Mouse (Mus musculus) hindbrain, embryonic 10.5 days (tissue): ENCODE data around the gene Des. TPM values are rescaled to one million over a fixed set of nuclear protein-coding genes. Genes with fewer than 3 reads are reported as not detected.
A peak's percentile ranks its signal among the peaks of the same experiment; 100 is the strongest.

Experiments used
- DNase-seq: peaks from one replicate; pipeline ENCODE4 v3.0.0-alpha.2; 2017; ENCODE audit warnings: low spot score
- H3K27ac ChIP-seq: fragments of 300-500 bp; sonication (generic); 2 replicates; pipeline ENCODE4 v1.5.1; 2016; ENCODE audit warnings: mild to moderate bottlenecking, moderate library complexity
- H3K27me3 ChIP-seq: fragments of 300-500 bp; sonication (generic); 2 replicates; pipeline ENCODE4 v1.6.1; 2016; ENCODE audit warnings: mild to moderate bottlenecking; ENCODE audit not compliant: poor library complexity, insufficient read depth, severe bottlenecking
- H3K36me3 ChIP-seq: fragments of 300-500 bp; sonication (generic); 2 replicates; pipeline ENCODE4 v1.6.1; 2016; ENCODE audit warnings: mild to moderate bottlenecking, moderate library complexity
- H3K4me1 ChIP-seq: fragments of 300-500 bp; sonication (generic); replicated peaks from 2 replicates; pipeline ENCODE4 v1.6.1; 2016; ENCODE audit warnings: mild to moderate bottlenecking
- H3K4me3 ChIP-seq: fragments of 300-500 bp; sonication (generic); 2 replicates; pipeline ENCODE4 v1.5.1; 2016; ENCODE audit warnings: mild to moderate bottlenecking, moderate library complexity
- H3K9me3 ChIP-seq: fragments of 300-500 bp; sonication (generic); 2 replicates; pipeline ENCODE4 v1.6.1; 2016; ENCODE audit warnings: mild to moderate bottlenecking, moderate library complexity
- WGBS: fragments of 180-500 bp; shearing (Covaris S2); methylation state at CpG from one replicate; pipeline ENCODE4 v1.1.7; 2016; 5-methylcytosine and 5-hydroxymethylcytosine counted together
- polyA plus RNA-seq: library from polyadenylated mRNA; unstranded; fragments of >200 nt; fragmentation: Nextera tagmentation; extraction: Ambion mirVana; gene quantifications from 2 replicates; pipeline ENCODE4 v1.2.1, GENCODE M21; 2016

Des gene
- polyA plus RNA-seq, 1 experiment from 2014 or later: 4.5 TPM

DNA sequence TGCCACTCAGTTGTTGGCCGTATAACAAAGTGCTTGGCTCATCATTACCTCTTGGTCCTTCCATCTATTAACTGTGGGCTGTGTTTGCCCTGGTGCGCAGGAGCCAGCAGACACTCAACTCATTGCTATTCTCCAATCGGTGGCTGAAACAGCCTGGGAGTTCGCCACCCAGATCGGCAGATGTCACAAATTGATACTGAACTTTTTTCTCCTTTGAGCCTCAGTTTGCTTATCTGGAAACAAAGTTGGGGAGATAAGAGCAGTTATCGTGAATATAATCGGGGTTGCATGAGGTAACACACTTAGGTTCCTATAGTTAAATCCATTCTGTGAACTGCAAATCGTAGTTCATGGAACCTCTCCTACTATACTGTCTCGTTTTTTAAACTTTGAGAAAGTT, 23.0 kb upstream of the Des start:
- Histone ChIP-seq H3K4me3 (no peak overlapping the region), H3K27ac (no peak overlapping the region), H3K9me3 (no peaks in the 10 kb centered on the region), H3K4me1 (peaks cover 29% of the 10 kb centered on the region), H3K27me3 (peaks cover 6% of the 10 kb centered on the region), H3K36me3 (no peaks in the 10 kb centered on the region)
- WGBS: 87% methylated on average over 9 of the region's 9 CpGs
- DNase-seq: no peak

DNA sequence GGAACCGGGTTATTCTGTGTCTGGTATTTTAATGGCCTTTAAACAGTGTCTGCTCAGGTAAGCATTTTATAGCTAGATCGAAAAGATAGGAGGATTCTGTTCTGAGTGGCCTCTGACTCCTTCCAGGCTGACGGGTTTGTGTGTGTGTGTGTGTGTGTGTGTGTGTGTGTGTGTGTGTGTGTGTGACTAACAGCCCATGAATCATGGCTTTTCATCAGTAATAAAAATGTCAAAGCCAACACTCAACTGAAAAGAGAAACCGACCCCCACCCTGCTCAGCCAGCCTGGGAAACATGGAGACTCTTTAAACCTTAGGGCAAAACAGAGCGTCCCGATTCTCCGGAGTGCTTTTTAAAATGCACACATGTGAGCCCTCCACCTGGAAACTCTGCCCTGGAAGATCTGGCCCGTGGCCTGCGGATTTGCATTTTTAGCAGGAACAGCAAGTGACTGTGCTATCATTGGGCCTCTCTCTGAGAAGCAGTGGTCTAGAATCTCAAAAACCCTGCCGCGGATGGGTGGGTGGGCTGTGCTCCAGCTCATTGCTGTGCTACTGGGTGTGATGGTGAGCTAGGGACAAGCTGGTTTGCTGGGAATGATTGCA, 21.9 kb upstream of the Des start:
- Histone ChIP-seq H3K27me3 (peaks cover 6% of the 10 kb centered on the region), H3K4me3 (no peak overlapping the region), H3K36me3 (no peaks in the 10 kb centered on the region), H3K9me3 (no peaks in the 10 kb centered on the region), H3K4me1 (peaks cover 29% of the 10 kb centered on the region), H3K27ac (peak overlapping the region; percentile 73; the same call in 1 of the 2 replicates)
- DNase-seq: peak; percentile 28
- WGBS: 43% methylated on average over 11 of the region's 11 CpGs

DNA sequence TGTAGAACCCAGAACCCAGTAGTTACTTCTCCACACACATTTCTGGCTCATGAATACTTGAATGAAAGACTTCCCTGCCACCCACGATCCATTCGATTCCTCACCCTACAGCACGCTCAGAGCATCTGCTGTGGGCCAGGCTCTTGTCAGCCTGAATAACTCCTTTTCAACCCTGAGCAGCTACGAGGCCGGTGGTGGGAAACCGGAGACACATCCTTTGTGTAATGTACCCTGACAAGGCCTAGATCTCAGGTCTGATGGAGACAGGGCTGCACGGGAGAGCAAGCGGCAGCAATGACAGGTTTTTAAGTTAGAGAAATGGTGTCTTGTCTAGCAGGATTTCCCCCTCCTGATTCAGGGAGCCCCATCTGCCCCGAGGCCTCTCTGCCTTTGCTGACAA, 20.8 kb upstream of the Des start:
- DNase-seq: peak; percentile 36
- WGBS: 46% methylated on average over 9 of the region's 9 CpGs
- peaks cover 40% of the 10 kb centered on the region for H3K4me1 ChIP-seq

DNA sequence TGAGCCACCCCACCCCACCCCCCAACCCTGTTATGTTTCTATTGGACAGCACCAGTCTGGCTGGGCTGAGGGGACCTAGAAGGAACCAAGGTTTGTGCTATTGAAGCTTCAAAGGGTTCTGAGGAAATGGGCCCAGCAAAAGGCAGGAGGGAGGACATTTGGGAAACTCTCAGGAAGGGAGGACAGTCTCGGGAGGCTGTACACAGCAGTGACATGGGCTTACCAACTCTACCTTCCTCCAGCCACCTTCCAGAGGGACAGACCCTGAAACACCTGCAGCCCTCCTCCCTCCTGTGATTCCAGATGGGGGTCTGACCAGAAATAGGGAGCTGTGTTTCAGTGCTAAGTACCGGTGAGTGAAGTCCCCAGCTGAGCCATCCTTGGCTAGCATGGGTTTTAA, 19.6 kb upstream of the Des start:
- Histone ChIP-seq H3K27ac (peak overlapping the region; percentile 2; the same call in 1 of the 2 replicates), H3K9me3 (no peaks in the 10 kb centered on the region), H3K4me3 (no peak overlapping the region), H3K4me1 (peaks cover 52% of the 10 kb centered on the region), H3K27me3 (peaks cover 15% of the 10 kb centered on the region), H3K36me3 (no peaks in the 10 kb centered on the region)
- no peak for DNase-seq
- 62% methylated on average over 2 of the region's 2 CpGs for WGBS

More for the DNA sequence above, 20.8 kb upstream of the Des start:
- Histone ChIP-seq H3K9me3 (no peaks in the 10 kb centered on the region), H3K27me3 (peaks cover 6% of the 10 kb centered on the region), H3K4me3 (no peak overlapping the region), H3K36me3 (no peaks in the 10 kb centered on the region), H3K27ac (peak overlapping the region; percentile 73)

DNA sequence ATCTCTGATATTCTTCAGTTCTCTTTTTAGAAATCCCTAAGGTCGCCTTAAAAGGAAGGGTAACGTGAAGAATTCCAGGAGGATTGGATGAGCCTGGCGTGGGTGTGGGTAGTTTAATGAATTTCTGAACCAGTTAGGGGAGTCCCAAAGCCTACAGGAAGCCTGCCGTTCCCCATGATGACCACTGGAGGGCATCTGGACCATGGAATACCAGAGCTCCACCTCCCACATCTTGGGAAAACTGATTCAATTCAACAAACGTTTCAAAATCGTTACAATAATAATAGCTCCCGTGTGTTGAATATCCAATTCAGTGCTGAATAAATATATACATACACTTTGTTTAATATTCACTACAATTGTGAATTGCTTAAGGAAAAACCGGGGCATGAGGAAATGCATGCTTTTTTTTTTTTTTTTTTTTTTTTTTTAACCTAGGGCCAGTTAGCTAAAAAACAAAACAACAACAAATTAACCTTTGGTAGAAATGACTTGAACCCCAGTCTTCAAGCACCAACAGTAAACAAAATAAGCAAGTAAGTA, 17.2 kb upstream of the Des start:
- peak; percentile 58 for DNase-seq
- peaks cover 15% of the 10 kb centered on the region for H3K27me3 ChIP-seq
- peaks cover 53% of the 10 kb centered on the region for H3K4me1 ChIP-seq
- H3K9me3 ChIP-seq: no peaks in the 10 kb centered on the region
- no peaks in the 10 kb centered on the region for H3K36me3 ChIP-seq
- 2% methylated on average over 8 of the region's 8 CpGs for WGBS
- H3K4me3 ChIP-seq: no peak overlapping the region
- H3K27ac ChIP-seq: no peak overlapping the region

DNA sequence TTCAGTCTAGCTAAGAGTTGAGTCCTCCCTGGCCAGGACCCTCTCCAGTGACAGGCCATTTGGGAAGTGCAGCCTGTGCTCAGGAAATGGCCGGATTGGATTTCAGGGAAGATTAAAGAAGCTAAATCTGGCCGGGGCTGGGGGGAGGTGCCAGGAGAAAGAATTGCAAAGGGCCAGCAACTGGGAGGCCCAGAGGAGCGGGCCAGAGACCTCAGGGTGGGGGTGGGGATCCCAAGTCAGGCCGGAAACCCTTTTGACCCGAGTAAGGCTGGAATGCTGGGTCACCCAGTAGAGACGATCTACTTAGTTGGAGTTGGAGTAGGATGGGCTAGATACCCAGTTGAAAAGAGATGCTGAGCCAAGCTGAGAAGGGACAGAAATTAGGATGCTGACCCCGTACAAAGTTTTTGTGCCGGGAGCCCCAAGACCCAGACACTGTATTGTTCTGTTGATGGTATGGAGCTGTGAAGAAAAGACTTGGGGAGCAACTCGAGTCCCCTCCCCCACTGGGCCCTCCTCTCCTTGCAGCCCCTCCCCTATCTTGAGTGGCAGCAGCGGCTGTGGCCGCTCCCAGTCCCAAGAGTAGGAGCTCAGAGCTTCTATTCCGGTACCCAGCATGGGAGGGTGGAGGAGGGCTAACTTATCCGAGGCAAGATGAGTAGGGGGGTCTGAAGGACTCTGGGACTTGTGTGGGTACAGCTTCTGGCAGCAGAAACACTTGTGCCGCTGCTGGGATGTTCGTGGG, 15.7 kb upstream of the Des start:
- no peaks in the 10 kb centered on the region for H3K9me3 ChIP-seq
- H3K27ac ChIP-seq: peak overlapping the region; percentile 86
- WGBS: 2% methylated on average over 15 of the region's 15 CpGs
- H3K27me3 ChIP-seq: peaks cover 15% of the 10 kb centered on the region
- DNase-seq: peak; percentile 70
- peaks cover 45% of the 10 kb centered on the region for H3K4me1 ChIP-seq
- H3K36me3 ChIP-seq: no peaks in the 10 kb centered on the region
- peak overlapping the region; percentile 34 for H3K4me3 ChIP-seq

DNA sequence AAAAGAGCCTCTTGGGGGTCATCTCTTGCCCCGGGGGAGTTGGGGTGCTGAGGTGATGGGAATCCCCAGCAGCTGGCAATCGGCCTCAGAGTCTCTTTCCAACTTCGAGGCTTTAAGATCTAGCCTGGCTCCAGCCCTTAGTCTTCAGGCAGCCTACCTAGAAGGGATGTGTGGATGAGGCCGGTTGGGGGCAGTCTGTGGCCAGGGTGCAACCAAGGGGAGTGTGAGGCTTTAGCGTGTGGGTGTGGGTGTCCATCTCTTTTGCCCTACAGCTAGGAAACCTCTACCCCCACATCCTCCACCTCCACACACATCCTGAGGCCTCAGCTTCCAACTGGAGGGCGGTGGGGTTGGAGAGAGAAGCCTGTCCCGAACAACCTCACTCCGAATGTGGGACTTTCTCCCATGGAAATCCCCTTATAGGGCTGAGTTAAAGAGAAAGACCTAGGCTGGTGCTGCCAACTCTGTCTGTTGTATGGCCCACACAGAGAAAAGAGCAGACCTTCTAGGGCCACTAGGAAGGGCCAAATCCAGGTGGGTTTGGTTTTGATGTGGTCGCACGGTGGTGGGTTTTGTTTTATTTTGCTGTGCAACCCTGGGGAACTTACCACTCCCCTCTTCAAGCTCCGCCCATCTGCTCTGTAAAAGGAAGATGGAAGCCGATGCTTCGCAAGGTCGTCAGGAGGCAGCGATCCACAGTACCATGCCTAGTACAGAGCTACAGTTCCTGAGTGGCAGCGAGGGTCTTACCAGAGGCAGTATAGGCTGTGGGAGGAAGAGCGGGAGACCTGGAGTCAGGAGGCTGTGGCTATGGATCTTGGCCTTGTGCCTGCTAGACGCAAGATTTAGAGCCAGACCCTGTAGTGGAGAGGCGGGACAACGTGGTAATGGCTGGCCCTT, 14.8 kb upstream of the Des start:
- Histone ChIP-seq H3K27ac (peak overlapping the region; percentile 86), H3K9me3 (no peaks in the 10 kb centered on the region), H3K4me1 (peaks cover 44% of the 10 kb centered on the region), H3K27me3 (peaks cover 15% of the 10 kb centered on the region), H3K4me3 (peak overlapping the region; percentile 34), H3K36me3 (no peaks in the 10 kb centered on the region)
- WGBS: 28% methylated on average over 20 of the region's 20 CpGs
- peak; percentile 43 for DNase-seq

DNA sequence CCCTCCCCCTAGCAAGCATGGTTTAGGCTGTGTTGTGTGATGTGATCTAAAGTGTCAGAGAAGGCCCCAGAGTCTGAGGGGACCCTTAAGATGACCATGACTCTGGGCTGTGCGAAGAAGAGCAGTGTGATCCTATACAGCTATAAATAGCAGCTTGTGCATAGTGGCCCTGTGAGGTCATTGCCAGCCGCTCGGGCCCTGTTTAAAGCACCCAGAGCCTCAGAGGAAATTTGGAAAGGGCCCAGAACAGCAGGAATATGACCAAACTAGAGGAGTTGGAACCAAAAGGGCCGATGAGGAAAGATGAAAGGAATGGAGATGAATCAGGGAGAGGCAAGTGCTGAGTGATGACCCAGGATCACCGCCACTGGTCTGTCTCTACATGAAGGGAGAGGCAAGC, 12.8 kb upstream of the Des start:
- no peak for DNase-seq
- Histone ChIP-seq H3K9me3 (no peaks in the 10 kb centered on the region), H3K27me3 (peaks cover 9% of the 10 kb centered on the region; the same call in 1 of the 2 replicates), H3K27ac (peak overlapping the region; percentile 13; the same call in 1 of the 2 replicates), H3K4me3 (no peak overlapping the region), H3K36me3 (no peaks in the 10 kb centered on the region), H3K4me1 (peaks cover 41% of the 10 kb centered on the region)
- WGBS: 86% methylated on average over 5 of the region's 5 CpGs

DNA sequence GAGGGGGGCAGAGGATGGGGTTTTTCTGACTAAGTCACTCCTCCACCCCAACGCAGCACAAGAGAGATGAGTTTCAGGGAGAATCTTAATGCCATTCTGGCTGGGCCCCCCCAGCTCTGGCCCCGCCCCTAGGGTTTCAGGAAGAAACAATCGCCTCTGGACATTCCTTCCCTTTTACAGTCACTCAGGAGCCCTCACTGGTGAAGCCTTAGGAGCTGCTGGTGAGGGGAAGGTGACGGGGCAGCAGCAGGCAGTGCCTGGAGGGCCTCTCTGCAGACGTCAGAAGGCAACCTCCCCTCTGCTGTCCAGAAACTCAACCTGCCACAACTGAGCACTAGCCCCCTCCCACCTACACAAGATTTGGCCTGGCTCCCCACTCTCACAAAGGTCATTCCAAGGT, 10.9 kb upstream of the Des start:
- Histone ChIP-seq H3K9me3 (no peaks in the 10 kb centered on the region), H3K36me3 (no peaks in the 10 kb centered on the region), H3K4me1 (peaks cover 31% of the 10 kb centered on the region), H3K4me3 (no peak overlapping the region), H3K27ac (0 out of 2 replicates have a peak overlapping the region, but pooled peaks have one; percentile 5), H3K27me3 (peaks cover 11% of the 10 kb centered on the region; the same call in 1 of the 2 replicates)
- DNase-seq: no peak
- 45% methylated on average over 5 of the region's 5 CpGs for WGBS

DNA sequence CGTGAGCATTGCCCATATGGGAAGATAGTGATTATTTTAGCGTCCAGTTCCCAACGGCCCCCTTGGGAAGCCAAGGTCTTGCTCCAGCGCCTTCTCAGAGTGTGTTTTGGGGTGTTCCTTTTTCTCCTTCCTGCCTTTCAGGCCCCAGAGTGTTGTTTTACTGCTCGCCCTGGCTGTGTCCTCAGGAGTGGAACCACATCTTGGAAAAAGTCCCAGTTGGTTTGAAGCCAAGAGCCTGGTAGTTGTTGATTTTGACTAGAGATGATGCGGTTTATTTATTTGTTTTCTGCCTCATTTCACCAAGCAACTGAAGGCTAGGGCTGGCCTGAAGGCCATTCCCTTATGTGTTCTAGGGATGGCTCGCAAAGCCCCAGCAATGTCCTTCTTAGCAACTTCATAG, 2.9 kb upstream of the Des start:
- DNase-seq: no peak
- 85% methylated on average over 7 of the region's 7 CpGs for WGBS
- Histone ChIP-seq H3K9me3 (no peaks in the 10 kb centered on the region), H3K36me3 (no peaks in the 10 kb centered on the region), H3K27me3 (peaks cover 51% of the 10 kb centered on the region), H3K27ac (no peak overlapping the region), H3K4me3 (no peak overlapping the region), H3K4me1 (peaks cover 27% of the 10 kb centered on the region)

DNA sequence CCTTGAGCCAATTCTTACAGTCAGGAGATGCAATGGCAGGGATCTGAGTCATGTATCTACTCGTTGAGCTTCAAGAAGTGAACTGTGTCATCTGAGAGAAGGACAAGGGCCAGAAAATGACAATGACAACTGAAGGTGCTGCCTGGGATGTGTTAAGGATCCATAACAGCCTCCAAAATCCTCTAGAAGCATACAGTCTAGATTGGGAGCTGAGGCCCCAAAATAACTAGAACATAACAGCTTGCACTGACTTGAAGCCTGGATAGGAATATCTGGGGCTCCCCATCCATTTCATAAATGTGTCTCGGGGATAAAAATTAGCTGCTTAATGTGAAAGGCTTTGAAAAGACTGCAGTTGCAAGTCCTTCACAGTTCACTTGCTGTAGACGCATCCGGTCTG, 2.1 kb upstream of the Des start:
- WGBS: 89% methylated on average over 4 of the region's 4 CpGs
- Histone ChIP-seq H3K27me3 (peaks cover 58% of the 10 kb centered on the region), H3K4me1 (peaks cover 27% of the 10 kb centered on the region), H3K27ac (no peak overlapping the region), H3K36me3 (no peaks in the 10 kb centered on the region), H3K4me3 (no peak overlapping the region), H3K9me3 (no peaks in the 10 kb centered on the region)
- no peak for DNase-seq

DNA sequence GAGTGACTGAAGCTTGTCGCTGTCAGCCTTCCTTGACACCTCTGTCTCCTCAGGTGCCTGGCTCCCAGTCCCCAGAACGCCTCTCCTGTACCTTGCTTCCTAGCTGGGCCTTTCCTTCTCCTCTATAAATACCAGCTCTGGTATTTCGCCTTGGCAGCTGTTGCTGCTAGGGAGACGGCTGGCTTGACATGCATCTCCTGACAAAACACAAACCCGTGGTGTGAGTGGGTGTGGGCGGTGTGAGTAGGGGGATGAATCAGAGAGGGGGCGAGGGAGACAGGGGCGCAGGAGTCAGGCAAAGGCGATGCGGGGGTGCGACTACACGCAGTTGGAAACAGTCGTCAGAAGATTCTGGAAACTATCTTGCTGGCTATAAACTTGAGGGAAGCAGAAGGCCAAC, 783 bp upstream of the Des start:
- Histone ChIP-seq H3K36me3 (no peaks in the 10 kb centered on the region), H3K4me1 (peaks cover 27% of the 10 kb centered on the region), H3K27me3 (peaks cover 65% of the 10 kb centered on the region), H3K9me3 (no peaks in the 10 kb centered on the region), H3K4me3 (no peak overlapping the region), H3K27ac (no peak overlapping the region)
- DNase-seq: no peak
- WGBS: 71% methylated on average over 13 of the region's 13 CpGs
